Mouse (Mus musculus) heart, embryonic 11.5 days (tissue): ENCODE data around the gene Capza1. TPM values are rescaled to one million over a fixed set of nuclear protein-coding genes. Genes with fewer than 3 reads are reported as not detected.

ENCODE experiments used
- ATAC-seq: fragments of 200-750 bp; cut with Nextera tagmentation; replicated peaks from 2 replicates; pipeline ENCODE4 v1.8.0; 2017; ENCODE audit warnings: moderate library complexity; ENCODE audit not compliant: insufficient number of reproducible peaks, low FRiP score, low TSS enrichment
- H3K27ac ChIP-seq: fragments of 300-500 bp; sonication (generic); 2 replicates; pipeline ENCODE4 v1.5.1; 2014; ENCODE audit warnings: mild to moderate bottlenecking, low read depth, low read length
- H3K27me3 ChIP-seq: fragments of 300-500 bp; sonication (generic); 2 replicates; pipeline ENCODE4 v1.6.1; 2014; ENCODE audit warnings: mild to moderate bottlenecking, low read length, mixed read lengths; ENCODE audit not compliant: control insufficient read depth, insufficient read depth
- H3K36me3 ChIP-seq: fragments of 300-500 bp; sonication (generic); 2 replicates; pipeline ENCODE4 v1.6.1; 2014; ENCODE audit warnings: mild to moderate bottlenecking, low read length, moderate library complexity, mixed read lengths; ENCODE audit not compliant: control insufficient read depth, insufficient read depth
- H3K4me1 ChIP-seq: fragments of 300-500 bp; sonication (generic); 2 replicates; pipeline ENCODE4 v1.6.1; 2014; ENCODE audit warnings: low read length; ENCODE audit not compliant: control insufficient read depth, insufficient read depth
- H3K4me2 ChIP-seq: fragments of 300-500 bp; sonication (generic); 2 replicates; pipeline ENCODE4 v1.6.1; 2014; ENCODE audit warnings: mild to moderate bottlenecking, moderate library complexity
- H3K4me3 ChIP-seq: fragments of 300-500 bp; sonication (generic); 2 replicates; pipeline ENCODE4 v1.5.1; 2014; ENCODE audit warnings: low read depth, low read length
- H3K9ac ChIP-seq: fragments of 300-500 bp; sonication (generic); 2 replicates; pipeline ENCODE4 v1.6.1; 2014; ENCODE audit warnings: mild to moderate bottlenecking, low read depth, low read length, moderate library complexity
- H3K9me3 ChIP-seq: fragments of 300-500 bp; sonication (generic); replicated peaks from 2 replicates; pipeline ENCODE4 v1.6.1; 2016; ENCODE audit warnings: low read length; ENCODE audit not compliant: control insufficient read depth
- WGBS: fragments of 180-500 bp; shearing (Covaris S2); extraction: QIAGEN DNeasy Blood & Tissue Kit; methylation state at CpG from one replicate; pipeline ENCODE4 v1.1.7; 2014; ENCODE audit not compliant: insufficient replicate concordance; 5-methylcytosine and 5-hydroxymethylcytosine counted together
- polyA plus RNA-seq: library from polyadenylated mRNA; unstranded; fragments of >200 nt; fragmentation: Nextera tagmentation; extraction: Ambion mirVana; gene quantifications from 2 replicates; pipeline ENCODE4 v1.2.1, GENCODE M21; 2014

The Capza1 gene
- polyA plus RNA-seq, 1 experiment from 2014 or later: 183 TPM

- WGBS: 18% methylated on average over 13 of the region's 13 CpGs
- Histone ChIP-seq H3K27me3 (no peaks in the 10 kb centered on the region; the same call in 1 of the 2 replicates), H3K27ac (peak overlapping the region; percentile 90), H3K4me1 (peaks cover 44% of the 10 kb centered on the region), H3K4me3 (peak overlapping the region; percentile 71), H3K36me3 (peaks cover 13% of the 10 kb centered on the region), H3K9ac (peak overlapping the region; percentile 76), H3K4me2 (peak overlapping the region; percentile 90), H3K9me3 (no peaks in the 10 kb centered on the region)
- ATAC-seq: no peak
These were observed 74.5 kb downstream of the Capza1 start for GRCm38 (mm10) chr3:104789822-104790221.

DNA sequence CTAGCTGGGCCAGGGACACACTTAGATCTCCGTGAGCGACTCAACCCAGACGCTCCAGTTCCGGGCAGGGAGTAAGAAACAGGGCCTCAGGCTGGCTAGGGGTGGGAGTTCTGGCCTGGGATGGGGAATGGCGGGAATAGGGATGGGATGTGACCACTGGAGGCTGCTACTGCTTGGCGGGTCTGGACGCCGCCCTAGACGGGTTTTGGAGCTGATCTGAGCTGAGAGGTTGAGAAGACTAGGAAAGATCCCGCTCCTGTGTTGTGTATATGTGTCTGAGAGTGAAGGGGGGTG, 75.0 kb downstream of the Capza1 start:
- ATAC-seq: no peak
- peak overlapping the region; percentile 90 for H3K27ac ChIP-seq
- H3K4me3 ChIP-seq: peak overlapping the region; percentile 71
- peak overlapping the region; percentile 76 for H3K9ac ChIP-seq
- WGBS: 0% methylated on average over 10 of the region's 10 CpGs
- peak overlapping the region; percentile 90 for H3K4me2 ChIP-seq
- H3K4me1 ChIP-seq: peaks cover 41% of the 10 kb centered on the region
- no peaks in the 10 kb centered on the region for H3K9me3 ChIP-seq
- peaks cover 13% of the 10 kb centered on the region for H3K36me3 ChIP-seq
- no peaks in the 10 kb centered on the region; the same call in 1 of the 2 replicates for H3K27me3 ChIP-seq

- under 1% methylated on average over 49 of the region's 52 CpGs for WGBS
- peak; percentile 90 for ATAC-seq
- peaks cover 36% of the 10 kb centered on the region for H3K4me1 ChIP-seq
- H3K9ac ChIP-seq: peak overlapping the region; percentile 76
- H3K4me3 ChIP-seq: peak overlapping the region; percentile 71
- no peaks in the 10 kb centered on the region for H3K9me3 ChIP-seq
- H3K36me3 ChIP-seq: peaks cover 13% of the 10 kb centered on the region
- peak overlapping the region; percentile 90 for H3K27ac ChIP-seq
- peak overlapping the region; percentile 90 for H3K4me2 ChIP-seq
- no peaks in the 10 kb centered on the region; the same call in none of the 2 replicates for H3K27me3 ChIP-seq
These were observed 75.6 kb downstream of the Capza1 start for GRCm38 (mm10) chr3:104788561-104789311.

DNA sequence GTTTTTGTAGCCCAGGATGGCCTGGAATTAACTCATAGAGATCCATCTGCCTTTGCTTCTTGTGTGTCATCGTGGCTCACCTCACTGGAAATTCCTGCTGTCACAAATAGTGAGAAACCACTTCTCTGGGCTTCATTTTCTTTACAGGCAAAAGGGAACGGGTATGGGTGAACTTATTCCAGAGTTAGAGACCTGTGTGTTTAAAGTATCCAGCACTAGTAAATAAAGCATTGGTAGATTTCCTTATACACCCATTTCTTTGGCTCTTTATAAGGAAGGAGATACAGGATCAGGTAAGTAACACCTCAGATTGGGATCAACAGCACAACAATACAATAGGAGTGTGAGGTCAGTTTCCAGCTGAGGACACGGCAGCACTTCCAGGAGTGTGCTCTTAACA, 76.2 kb downstream of the Capza1 start, which contains the start of gene Rhoc:
Gene Rhoc (plus strand): TSS at position 301 of the 400 bp plus-strand sequence.
- peaks cover 3% of the 10 kb centered on the region for H3K27me3 ChIP-seq
- 19% methylated on average over 3 of the region's 3 CpGs for WGBS
- no peaks in the 10 kb centered on the region for H3K9me3 ChIP-seq
- peaks cover 29% of the 10 kb centered on the region for H3K4me1 ChIP-seq
- H3K9ac ChIP-seq: peak within 1 kb of the TSS; percentile 76
- H3K4me3 ChIP-seq: peak within 1 kb of the TSS; percentile 71
- peak within 1 kb of the TSS; percentile 90 for H3K4me2 ChIP-seq
- ATAC-seq: peak; percentile 0; the same call in 1 of the 2 replicates
- peaks cover 12% of the 10 kb centered on the region for H3K36me3 ChIP-seq
- peak within 1 kb of the TSS; percentile 90 for H3K27ac ChIP-seq

DNA sequence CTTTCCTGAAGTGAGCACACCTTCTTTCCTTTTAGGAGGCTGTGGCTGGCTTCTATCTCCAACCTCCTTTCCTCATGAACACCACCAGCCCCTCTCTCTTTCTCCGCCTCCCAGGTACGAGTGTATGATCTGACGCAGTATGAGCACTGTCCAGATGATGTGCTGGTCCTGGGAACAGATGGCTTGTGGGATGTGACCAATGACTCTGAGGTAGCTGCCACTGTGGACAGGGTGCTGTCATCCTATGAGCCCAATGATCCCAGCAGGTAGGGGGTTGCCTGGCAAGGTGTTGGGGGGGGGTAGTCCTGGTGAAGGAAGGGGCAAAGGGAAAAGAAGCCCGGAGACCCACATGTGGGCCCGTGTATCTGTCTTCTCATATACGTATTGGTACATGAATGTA, 79.0 kb downstream of the Capza1 start:
- no peaks in the 10 kb centered on the region for H3K9me3 ChIP-seq
- no peak overlapping the region for H3K27ac ChIP-seq
- H3K27me3 ChIP-seq: peaks cover 11% of the 10 kb centered on the region
- no peak overlapping the region for H3K4me3 ChIP-seq
- 85% methylated on average over 6 of the region's 6 CpGs for WGBS
- no peak overlapping the region for H3K4me2 ChIP-seq
- peaks cover 24% of the 10 kb centered on the region for H3K4me1 ChIP-seq
- no peak overlapping the region for H3K9ac ChIP-seq
- ATAC-seq: no peak
- H3K36me3 ChIP-seq: no peaks in the 10 kb centered on the region

DNA sequence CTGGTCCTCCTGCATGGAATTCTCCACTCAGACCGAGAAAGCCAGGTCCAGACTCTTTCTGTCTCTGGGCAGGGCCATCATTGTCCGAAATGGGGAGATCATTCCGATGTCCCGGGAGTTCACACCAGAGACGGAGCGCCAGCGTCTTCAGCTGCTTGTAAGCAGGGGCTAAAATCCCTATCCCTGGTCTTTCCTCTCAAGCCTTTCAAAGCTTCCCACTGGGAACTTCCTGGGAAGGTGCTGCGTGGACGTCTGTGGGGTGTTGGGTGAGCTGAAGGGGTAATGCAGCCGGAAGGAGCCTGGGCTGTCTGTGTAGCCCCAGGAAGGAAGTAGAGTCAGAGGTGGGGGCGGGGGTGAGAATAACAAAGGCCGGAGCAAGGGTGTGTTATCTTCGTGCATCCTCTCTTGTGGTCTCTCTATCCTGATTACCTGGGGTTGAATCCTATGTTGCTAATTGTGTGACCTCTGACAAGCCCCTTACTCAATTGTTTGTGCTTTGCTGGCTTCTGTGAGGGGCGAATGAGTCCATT, 80.3 kb downstream of the Capza1 start:
- Histone ChIP-seq H3K4me3 (no peak overlapping the region), H3K27me3 (peaks cover 18% of the 10 kb centered on the region), H3K9me3 (no peaks in the 10 kb centered on the region), H3K9ac (0 out of 2 replicates have a peak overlapping the region, but pooled peaks have one; percentile 11), H3K27ac (no peak overlapping the region), H3K4me2 (0 out of 2 replicates have a peak overlapping the region, but pooled peaks have one; percentile 5), H3K4me1 (peaks cover 20% of the 10 kb centered on the region), H3K36me3 (no peaks in the 10 kb centered on the region)
- 29% methylated on average over 14 of the region's 14 CpGs for WGBS
- ATAC-seq: no peak

DNA sequence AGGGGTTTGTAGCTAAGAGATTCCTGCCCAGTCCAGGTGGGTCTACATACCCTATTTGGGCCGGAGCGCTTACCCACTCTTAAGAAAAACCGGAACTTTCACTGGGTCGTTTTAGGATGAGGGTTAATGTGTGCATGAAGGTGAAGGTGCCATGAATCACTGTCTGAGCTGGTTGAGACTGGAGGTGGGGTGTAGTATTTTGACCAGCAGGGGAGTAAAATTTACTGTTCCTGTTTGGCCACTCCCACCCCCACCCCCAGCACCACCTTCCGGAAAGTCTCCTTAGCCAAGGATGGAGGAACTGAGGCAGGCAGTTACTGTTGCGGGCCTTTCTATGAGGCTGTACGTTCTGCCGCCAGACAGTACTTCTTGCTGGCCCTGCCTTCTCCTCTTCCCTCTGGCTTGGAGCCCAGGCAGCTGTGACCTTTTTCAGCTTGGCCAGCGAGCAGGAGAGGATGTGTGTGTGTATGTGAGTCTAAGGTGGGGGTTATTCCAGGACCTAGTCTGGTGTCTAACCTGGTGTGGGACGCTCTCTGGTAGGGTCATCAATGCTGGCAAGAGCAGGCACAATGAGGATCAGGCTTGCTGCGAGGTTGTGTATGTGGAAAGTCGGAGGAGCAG, 82.1 kb downstream of the Capza1 start:
- Histone ChIP-seq H3K4me2 (peak overlapping the region; percentile 100), H3K27me3 (peaks cover 32% of the 10 kb centered on the region), H3K27ac (peak overlapping the region; percentile 76; the same call in 1 of the 2 replicates), H3K9ac (peak overlapping the region; percentile 80), H3K36me3 (no peaks in the 10 kb centered on the region), H3K9me3 (no peaks in the 10 kb centered on the region), H3K4me3 (peak overlapping the region; percentile 72), H3K4me1 (peaks cover 20% of the 10 kb centered on the region)
- no peak for ATAC-seq
- WGBS: 17% methylated on average over 12 of the region's 12 CpGs

- Histone ChIP-seq H3K27ac (peak within 1 kb of the TSS; percentile 76), H3K4me1 (peaks cover 20% of the 10 kb centered on the region), H3K9me3 (no peaks in the 10 kb centered on the region), H3K36me3 (no peaks in the 10 kb centered on the region), H3K27me3 (peaks cover 39% of the 10 kb centered on the region), H3K4me2 (peak within 1 kb of the TSS; percentile 100), H3K9ac (peak within 1 kb of the TSS; percentile 80), H3K4me3 (peak within 1 kb of the TSS; percentile 72)
- WGBS: under 1% methylated on average over 26 of the region's 26 CpGs
- ATAC-seq: peak; percentile 16; the same call in 1 of the 2 replicates
These were observed 82.8 kb downstream of the Capza1 start, which contains the start of gene Fam19a3 for GRCm38 (mm10) chr3:104781471-104781903. TSS of gene Fam19a3 (minus strand) at chr3:104781840.
